Mouse (Mus musculus) forebrain, embryonic 15.5 days (tissue): ENCODE data around the gene Ctcfl. TPM values are rescaled to one million over a fixed set of nuclear protein-coding genes. Genes with fewer than 3 reads are reported as not detected.

Experiments
- ATAC-seq: fragments of 200-750 bp; cut with Nextera tagmentation; replicated peaks from 2 replicates; pipeline ENCODE4 v1.8.0; 2017; ENCODE audit warnings: mild to moderate bottlenecking, moderate TSS enrichment, moderate library complexity
- H3K27ac ChIP-seq: fragments of 300-500 bp; sonication (generic); replicated peaks from 2 replicates; pipeline ENCODE4 v1.5.1; 2015; ENCODE audit warnings: mild to moderate bottlenecking, inconsistent platforms
- H3K27me3 ChIP-seq: fragments of 300-500 bp; sonication (generic); 2 replicates; pipeline ENCODE4 v1.6.1; 2015; ENCODE audit warnings: inconsistent platforms
- H3K36me3 ChIP-seq: fragments of 300-500 bp; sonication (generic); 2 replicates; pipeline ENCODE4 v1.6.1; 2015; ENCODE audit warnings: mild to moderate bottlenecking, inconsistent platforms
- H3K4me1 ChIP-seq: fragments of 300-500 bp; sonication (generic); 2 replicates; pipeline ENCODE4 v1.6.1; 2015; ENCODE audit warnings: inconsistent platforms
- H3K4me2 ChIP-seq: fragments of 300-500 bp; sonication (generic); replicated peaks from 2 replicates; pipeline ENCODE4 v1.6.1; 2015; ENCODE audit warnings: mild to moderate bottlenecking, inconsistent platforms
- H3K4me3 ChIP-seq: fragments of 300-500 bp; sonication (generic); 2 replicates; pipeline ENCODE4 v1.5.1; 2015; ENCODE audit warnings: mild to moderate bottlenecking, inconsistent platforms
- H3K9ac ChIP-seq: fragments of 300-500 bp; sonication (generic); replicated peaks from 2 replicates; pipeline ENCODE4 v1.6.1; 2015; ENCODE audit warnings: mild to moderate bottlenecking, inconsistent platforms
- H3K9me3 ChIP-seq: fragments of 300-500 bp; sonication (generic); 2 replicates; pipeline ENCODE4 v1.6.1; 2016; ENCODE audit warnings: inconsistent platforms
- WGBS: fragments of 180-500 bp; shearing (Covaris S2); methylation state at CpG from one replicate; pipeline ENCODE4 v1.1.7; 2015; ENCODE audit warnings: mixed read lengths; 5-methylcytosine and 5-hydroxymethylcytosine counted together
- polyA plus RNA-seq: library from polyadenylated mRNA; unstranded; fragments of >200 nt; fragmentation: Nextera tagmentation; extraction: Ambion mirVana; gene quantifications from 2 replicates; pipeline ENCODE4 v1.2.1, GENCODE M21; 2015

Ctcfl gene
- polyA plus RNA-seq = 0.06 TPM in 1 of 2 replicates, not detected in the other

DNA sequence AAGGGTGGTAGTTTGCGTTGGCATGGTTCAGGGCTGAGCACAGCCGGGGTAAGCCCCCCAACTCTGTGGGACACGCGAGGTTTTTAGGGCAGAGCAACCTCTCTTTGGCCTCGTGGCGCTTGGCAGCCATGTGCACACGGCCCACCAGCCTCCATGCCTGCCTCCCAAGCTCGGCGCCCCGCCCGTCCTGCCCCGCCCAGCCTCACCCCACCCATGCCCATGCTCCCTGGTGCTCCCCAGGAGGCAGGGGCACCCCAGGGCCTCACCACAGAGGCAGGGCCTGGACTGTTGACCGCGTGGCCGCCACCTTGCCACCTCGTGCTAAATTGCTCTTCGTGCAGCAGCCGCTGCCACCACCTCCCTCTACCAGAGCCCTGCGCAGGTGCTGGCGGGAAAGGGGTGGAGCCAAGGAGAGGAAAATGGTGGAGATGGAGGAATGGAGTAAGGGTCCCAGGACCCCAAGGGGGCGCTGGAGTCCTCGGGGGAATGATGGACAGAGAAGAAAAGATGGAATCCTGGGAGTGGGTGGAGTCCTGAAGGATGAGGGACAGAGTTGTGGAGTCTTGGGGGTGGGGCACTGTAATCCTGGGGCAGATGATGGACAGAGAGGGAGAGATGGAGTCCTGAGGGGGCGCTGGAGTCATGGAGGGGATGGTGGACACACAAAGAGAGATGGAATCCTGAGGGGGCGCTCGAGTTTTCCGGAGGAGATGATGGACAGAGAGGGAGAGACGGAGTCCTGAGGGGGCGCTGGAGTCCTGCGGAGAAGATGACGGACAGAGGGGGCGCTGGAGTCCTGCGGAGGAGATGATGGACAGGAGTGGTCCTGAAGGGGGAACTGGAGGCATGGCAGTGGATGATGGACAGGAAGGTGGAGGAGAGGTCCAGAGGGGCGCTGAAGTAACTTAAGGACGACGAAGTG lies at the start of gene Ctcfl:
Gene Ctcfl (minus strand): TSS at position 503 of the 922 bp plus-strand sequence.
- Histone ChIP-seq H3K36me3 (no peaks in the 10 kb centered on the region), H3K27ac (no peak within 1 kb of the TSS), H3K4me2 (no peak within 1 kb of the TSS), H3K4me1 (no peaks in the 10 kb centered on the region), H3K4me3 (no peak within 1 kb of the TSS), H3K27me3 (no peaks in the 10 kb centered on the region), H3K9ac (no peak within 1 kb of the TSS), H3K9me3 (no peaks in the 10 kb centered on the region)
- 90% methylated on average over 35 of the region's 35 CpGs for WGBS
- no peak for ATAC-seq

DNA sequence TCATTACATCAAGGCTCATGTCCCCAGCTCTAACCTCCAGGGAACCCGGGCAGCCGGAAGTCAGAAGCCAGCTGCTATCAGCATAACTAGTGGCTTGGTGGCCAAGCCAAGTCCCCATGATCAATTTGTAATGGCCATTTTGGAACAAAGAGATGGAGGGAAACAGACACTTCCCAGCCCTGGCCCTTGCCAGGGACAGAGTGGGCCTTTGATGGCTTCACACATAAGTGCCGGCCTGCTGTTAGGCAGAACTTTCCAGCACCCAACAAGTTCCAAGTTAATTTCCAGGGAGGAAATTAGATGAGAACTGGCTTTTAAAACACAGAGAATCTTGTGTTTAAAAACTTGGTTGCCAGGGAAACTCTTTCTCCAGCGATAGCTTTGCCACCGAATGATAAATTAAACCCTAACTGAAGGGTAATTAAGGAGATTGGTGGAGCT lies 49.1 kb upstream of the Ctcfl start:
- Histone ChIP-seq H3K27me3 (0 out of 2 replicates have a peak, but pooled peaks cover 3% of the 10 kb centered on the region), H3K27ac (no peak overlapping the region), H3K4me3 (no peak overlapping the region), H3K4me1 (peaks cover 22% of the 10 kb centered on the region), H3K9ac (no peak overlapping the region), H3K4me2 (no peak overlapping the region), H3K9me3 (no peaks in the 10 kb centered on the region), H3K36me3 (no peaks in the 10 kb centered on the region)
- 63% methylated on average over 5 of the region's 5 CpGs for WGBS
- ATAC-seq = no peak

DNA sequence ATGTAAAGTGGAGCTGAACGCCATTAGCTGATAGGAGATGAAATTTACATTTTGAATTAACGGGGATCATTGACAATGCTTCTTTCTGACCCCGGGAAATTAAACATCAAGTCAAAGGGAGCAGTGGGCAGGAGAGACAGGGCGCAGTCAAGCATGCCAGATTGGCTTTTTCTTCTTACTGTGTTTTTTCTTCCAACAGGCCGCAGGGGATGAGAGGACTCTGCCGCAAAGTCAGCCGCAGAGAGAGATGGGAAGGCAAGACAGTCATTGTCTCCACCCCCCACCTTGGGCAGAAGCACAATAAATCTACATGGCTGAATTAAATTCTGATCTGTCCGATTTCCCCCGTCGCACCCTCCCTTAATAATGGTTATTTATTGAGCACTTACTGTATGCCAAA lies 46.0 kb upstream of the Ctcfl start:
- ATAC-seq = no peak
- Histone ChIP-seq H3K36me3 (no peaks in the 10 kb centered on the region), H3K27ac (no peak overlapping the region), H3K9me3 (no peaks in the 10 kb centered on the region), H3K27me3 (no peaks in the 10 kb centered on the region), H3K4me1 (no peaks in the 10 kb centered on the region), H3K4me3 (no peak overlapping the region), H3K9ac (no peak overlapping the region), H3K4me2 (no peak overlapping the region)
- 85% methylated on average over 10 of the region's 10 CpGs for WGBS

DNA sequence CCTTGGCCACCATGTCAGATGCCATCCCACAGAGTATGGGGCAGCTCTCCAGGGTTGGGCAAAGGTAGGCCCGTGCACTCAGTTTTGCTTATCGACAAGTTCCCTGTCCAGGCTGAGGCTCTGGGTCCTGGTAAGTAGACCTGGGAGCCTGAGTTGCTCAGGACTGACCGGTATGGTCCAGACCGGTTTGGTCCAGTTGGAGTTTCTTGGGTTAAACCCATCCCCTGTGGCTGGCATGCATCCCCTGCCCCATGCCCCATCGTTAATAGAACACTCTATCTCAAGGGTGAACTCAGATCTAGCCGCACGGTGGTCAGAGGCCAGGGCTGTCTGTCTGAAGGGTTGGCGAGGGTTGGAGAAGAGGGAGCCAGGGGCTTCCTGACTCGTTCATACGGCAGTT lies 45.6 kb upstream of the Ctcfl start:
- Histone ChIP-seq H3K9ac (no peak overlapping the region), H3K4me3 (no peak overlapping the region), H3K4me2 (no peak overlapping the region), H3K27ac (no peak overlapping the region), H3K4me1 (no peaks in the 10 kb centered on the region), H3K36me3 (no peaks in the 10 kb centered on the region), H3K9me3 (no peaks in the 10 kb centered on the region), H3K27me3 (no peaks in the 10 kb centered on the region)
- ATAC-seq = no peak
- WGBS = 86% methylated on average over 10 of the region's 10 CpGs

DNA sequence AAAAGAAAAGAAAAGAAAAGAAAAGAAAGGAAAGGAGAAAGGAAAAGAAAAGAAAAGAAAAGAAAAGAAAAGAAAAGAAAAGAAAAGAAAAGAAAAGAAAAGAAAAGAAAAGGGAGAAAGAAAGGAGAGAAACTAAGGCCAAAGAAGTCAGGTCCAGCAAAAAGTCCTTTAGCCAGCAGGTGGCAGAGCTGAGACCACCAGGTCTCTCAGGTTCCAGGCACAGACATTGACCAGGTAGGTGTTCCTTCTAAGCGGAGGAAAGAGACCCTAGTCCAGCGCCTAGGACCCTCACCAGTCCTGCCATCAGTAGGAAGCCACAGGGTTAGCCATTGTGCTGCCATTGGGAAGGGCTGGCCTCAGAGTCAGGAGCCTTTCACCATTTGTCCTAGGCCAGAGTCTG lies 45.0 kb upstream of the Ctcfl start:
- H3K27ac ChIP-seq = no peak overlapping the region
- no peaks in the 10 kb centered on the region for H3K9me3 ChIP-seq
- ATAC-seq = no peak
- H3K4me2 ChIP-seq = no peak overlapping the region
- H3K9ac ChIP-seq = no peak overlapping the region
- no peaks in the 10 kb centered on the region for H3K36me3 ChIP-seq
- no peak overlapping the region for H3K4me3 ChIP-seq
- no peaks in the 10 kb centered on the region; the same call in 1 of the 2 replicates for H3K4me1 ChIP-seq
- H3K27me3 ChIP-seq = no peaks in the 10 kb centered on the region
- WGBS = 36% methylated on average over 2 of the region's 2 CpGs

DNA sequence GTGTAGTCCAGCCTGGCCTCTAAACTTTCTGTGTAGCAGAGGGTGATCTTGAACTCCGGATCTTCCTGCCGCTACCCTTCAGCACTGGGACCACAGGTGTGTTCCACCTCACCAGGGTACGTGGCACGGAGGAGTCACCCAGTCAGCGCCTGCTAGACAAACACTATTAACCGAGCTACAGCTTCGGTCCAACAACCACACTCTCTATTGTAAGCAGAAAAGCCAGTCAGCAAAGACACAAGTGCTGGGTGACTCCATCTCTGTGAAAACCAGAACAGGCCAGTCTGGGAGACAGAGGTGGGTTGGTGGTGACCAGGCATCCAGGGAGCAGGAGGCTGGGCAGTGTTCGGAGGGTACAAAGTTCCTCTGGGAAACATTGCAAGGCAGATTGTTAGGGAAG lies 44.1 kb upstream of the Ctcfl start:
- no peak for ATAC-seq
- Histone ChIP-seq H3K4me1 (no peaks in the 10 kb centered on the region; the same call in 1 of the 2 replicates), H3K9me3 (no peaks in the 10 kb centered on the region), H3K27me3 (no peaks in the 10 kb centered on the region), H3K9ac (no peak overlapping the region), H3K4me2 (no peak overlapping the region), H3K36me3 (no peaks in the 10 kb centered on the region), H3K27ac (no peak overlapping the region), H3K4me3 (no peak overlapping the region)
- 91% methylated on average over 8 of the region's 8 CpGs for WGBS

DNA sequence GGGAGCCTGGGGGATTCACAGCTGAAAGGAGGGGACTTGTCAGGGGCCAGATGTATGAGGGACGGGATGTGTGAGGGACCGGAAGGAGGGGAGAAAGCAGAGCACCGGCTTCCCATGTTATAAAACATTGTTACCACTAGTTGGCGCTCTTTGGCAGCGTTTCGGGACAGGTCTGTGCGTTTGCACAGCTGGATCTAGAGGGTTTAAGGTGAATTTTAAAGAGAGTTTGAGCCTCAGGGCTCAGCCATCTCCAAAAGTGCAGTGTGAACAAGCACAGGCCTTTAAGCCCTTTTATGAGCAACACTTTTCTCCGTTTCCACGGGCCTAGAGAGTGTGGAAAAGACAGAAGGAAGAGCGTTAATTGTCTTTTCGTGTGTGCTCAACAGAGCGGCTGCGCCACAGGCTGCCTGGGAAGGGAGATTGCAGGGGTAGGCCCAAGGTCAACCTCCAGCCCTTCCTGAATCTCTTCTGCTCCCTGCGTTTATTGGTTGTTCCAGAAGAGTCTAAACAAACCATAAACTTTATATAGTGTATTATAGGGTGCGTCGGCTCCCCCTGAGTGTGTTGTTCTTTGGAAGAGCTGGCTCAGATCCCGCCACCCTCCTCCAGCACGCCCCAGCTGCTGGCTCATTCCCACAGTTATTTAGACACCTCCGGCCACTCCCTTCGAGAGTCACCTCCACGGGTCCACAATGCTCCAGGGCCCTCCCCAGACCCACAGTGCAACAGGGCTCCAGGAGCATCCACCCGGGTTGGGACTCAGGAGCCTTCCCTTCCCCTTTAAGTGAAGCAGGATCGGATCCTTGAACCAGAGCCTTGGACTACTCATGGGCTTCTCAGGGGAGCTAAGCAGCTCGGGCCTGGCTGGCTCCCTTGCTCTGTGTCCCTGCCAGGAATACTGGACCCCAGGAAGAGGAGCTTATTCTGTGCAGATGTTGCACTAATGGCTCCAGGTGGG lies 40.3 kb upstream of the Ctcfl start:
- 57% methylated on average over 24 of the region's 24 CpGs for WGBS
- no peaks in the 10 kb centered on the region; the same call in 1 of the 2 replicates for H3K4me1 ChIP-seq
- no peak overlapping the region for H3K27ac ChIP-seq
- ATAC-seq = 0 out of 2 replicates have a peak, but pooled peaks have one; percentile 48
- no peak overlapping the region for H3K4me3 ChIP-seq
- no peak overlapping the region for H3K4me2 ChIP-seq
- H3K27me3 ChIP-seq = no peaks in the 10 kb centered on the region
- no peak overlapping the region for H3K9ac ChIP-seq
- no peaks in the 10 kb centered on the region for H3K36me3 ChIP-seq
- H3K9me3 ChIP-seq = no peaks in the 10 kb centered on the region

DNA sequence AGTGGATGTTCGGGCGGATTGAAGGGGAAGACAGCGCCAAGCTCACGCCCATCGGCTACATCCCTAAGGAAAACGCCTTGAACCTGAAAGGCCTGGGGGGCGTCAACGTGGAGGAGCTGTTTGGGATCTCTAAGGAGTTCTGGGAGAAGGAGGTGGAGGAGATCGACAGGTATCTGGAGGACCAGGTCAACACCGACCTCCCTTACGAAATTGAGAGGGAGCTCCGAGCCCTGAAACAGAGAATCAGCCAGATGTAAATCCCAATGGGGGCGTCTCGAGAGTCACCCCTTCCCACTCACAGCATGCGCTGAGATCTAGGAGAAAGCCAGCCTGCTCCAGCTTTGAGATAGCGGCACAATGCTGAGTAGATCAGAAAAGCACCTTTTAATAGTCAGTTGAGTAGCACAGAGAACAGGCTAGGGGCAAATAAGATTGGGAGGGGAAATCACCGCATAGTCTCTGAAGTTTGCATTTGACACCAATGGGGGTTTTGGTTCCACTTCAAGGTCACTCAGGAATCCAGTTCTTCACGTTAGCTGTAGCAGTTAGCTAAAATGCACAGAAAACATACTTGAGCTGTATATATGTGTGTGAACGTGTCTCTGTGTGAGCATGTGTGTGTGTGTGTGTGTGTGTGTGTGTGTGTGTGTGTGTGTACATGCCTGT lies 39.2 kb upstream of the Ctcfl start:
- Histone ChIP-seq H3K4me2 (no peak overlapping the region), H3K9ac (no peak overlapping the region), H3K36me3 (no peaks in the 10 kb centered on the region), H3K9me3 (no peaks in the 10 kb centered on the region), H3K4me1 (no peaks in the 10 kb centered on the region; the same call in 1 of the 2 replicates), H3K27ac (no peak overlapping the region), H3K4me3 (no peak overlapping the region), H3K27me3 (no peaks in the 10 kb centered on the region)
- ATAC-seq = no peak
- 91% methylated on average over 19 of the region's 19 CpGs for WGBS

DNA sequence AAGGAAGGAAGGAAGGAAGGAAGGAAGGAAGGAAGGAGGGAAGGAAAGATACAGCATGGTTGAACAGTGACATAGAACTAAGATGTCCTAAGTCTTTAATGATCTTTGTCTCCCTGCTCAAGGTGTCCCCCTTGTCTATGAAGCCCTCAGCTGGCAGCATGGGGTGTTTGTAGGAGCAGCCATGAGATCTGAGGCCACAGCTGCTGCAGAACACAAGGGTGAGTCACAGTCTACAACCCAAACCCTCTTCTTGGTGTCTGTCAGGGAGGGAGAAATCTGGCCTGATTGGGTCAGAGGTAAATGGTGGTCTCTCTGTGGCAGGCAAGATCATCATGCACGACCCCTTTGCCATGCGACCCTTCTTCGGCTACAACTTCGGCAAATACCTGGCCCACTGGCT lies 38.5 kb upstream of the Ctcfl start:
- Histone ChIP-seq H3K4me2 (no peak overlapping the region), H3K9me3 (no peaks in the 10 kb centered on the region), H3K27ac (no peak overlapping the region), H3K4me1 (no peaks in the 10 kb centered on the region; the same call in 1 of the 2 replicates), H3K36me3 (no peaks in the 10 kb centered on the region), H3K9ac (no peak overlapping the region), H3K4me3 (no peak overlapping the region), H3K27me3 (no peaks in the 10 kb centered on the region)
- ATAC-seq = no peak
- 91% methylated on average over 4 of the region's 4 CpGs for WGBS

DNA sequence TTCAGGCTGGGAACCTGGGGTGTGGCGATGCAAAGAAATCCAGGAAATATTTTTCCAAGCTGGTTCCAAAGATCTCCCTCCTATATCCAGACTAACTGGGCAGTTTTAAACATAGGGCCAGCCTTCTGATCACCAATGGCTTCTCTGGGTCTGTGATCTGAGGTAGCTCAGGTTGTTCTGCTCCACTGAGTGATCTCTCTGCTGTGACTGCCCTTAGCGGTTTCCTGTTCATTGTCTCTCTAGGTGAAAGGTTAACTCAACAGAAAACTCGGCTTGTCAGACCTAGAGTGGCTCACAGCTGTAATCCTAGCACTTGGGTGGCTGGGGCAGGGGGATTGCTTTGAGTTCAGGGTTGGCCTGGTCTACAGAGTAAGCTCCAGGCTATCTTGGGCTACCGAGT lies 38.1 kb upstream of the Ctcfl start:
- Histone ChIP-seq H3K36me3 (no peaks in the 10 kb centered on the region), H3K4me2 (no peak overlapping the region), H3K27me3 (no peaks in the 10 kb centered on the region), H3K27ac (no peak overlapping the region), H3K4me1 (no peaks in the 10 kb centered on the region; the same call in 1 of the 2 replicates), H3K9me3 (no peaks in the 10 kb centered on the region), H3K9ac (no peak overlapping the region), H3K4me3 (no peak overlapping the region)
- no peak for ATAC-seq
- 63% methylated on average over 4 of the region's 4 CpGs for WGBS

DNA sequence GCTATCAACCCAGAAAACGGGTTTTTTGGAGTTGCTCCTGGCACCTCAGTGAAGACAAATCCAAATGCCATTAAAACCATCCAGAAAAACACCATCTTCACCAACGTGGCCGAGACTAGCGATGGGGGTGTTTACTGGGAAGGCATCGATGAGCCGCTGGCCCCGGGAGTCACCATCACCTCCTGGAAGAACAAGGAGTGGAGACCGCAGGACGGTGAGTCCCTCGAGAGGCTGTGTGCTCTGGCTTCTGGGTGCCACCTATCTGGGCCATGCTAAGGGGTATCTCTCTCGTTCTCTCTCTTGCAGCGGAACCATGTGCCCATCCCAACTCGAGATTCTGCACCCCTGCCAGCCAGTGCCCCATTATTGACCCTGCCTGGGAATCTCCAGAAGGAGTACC lies 37.6 kb upstream of the Ctcfl start:
- H3K4me1 ChIP-seq = no peaks in the 10 kb centered on the region; the same call in 1 of the 2 replicates
- no peak overlapping the region for H3K9ac ChIP-seq
- WGBS = 84% methylated on average over 13 of the region's 13 CpGs
- no peaks in the 10 kb centered on the region for H3K27me3 ChIP-seq
- no peak overlapping the region for H3K27ac ChIP-seq
- no peak for ATAC-seq
- H3K36me3 ChIP-seq = no peaks in the 10 kb centered on the region
- no peaks in the 10 kb centered on the region for H3K9me3 ChIP-seq
- H3K4me2 ChIP-seq = no peak overlapping the region
- no peak overlapping the region for H3K4me3 ChIP-seq
